Mouse (Mus musculus) left cerebral cortex, postnatal 4 days (tissue): ENCODE measurements around the gene Pcf11. TPM values are rescaled to one million over a fixed set of nuclear protein-coding genes. Genes with fewer than 3 reads are reported as not detected.

ENCODE experiments used
- DNase-seq: peaks from one replicate; pipeline ENCODE4 v3.0.0-alpha.2; 2022
- intact Hi-C: fragments of 180-260 bp; cut with DNase I; formaldehyde crosslinking; loops from one replicate; pipeline ENCODE4 v1.15.1; 2025
- total RNA-seq, 2 experiments: library from RNA; stranded (reverse); gene quantifications; 2 replicates each; pipeline ENCODE4 v1.2.3; 2021

Pcf11 gene
- total RNA-seq, 2 experiments from 2014 or later, result 46.2 to 54.6 TPM

DNA sequence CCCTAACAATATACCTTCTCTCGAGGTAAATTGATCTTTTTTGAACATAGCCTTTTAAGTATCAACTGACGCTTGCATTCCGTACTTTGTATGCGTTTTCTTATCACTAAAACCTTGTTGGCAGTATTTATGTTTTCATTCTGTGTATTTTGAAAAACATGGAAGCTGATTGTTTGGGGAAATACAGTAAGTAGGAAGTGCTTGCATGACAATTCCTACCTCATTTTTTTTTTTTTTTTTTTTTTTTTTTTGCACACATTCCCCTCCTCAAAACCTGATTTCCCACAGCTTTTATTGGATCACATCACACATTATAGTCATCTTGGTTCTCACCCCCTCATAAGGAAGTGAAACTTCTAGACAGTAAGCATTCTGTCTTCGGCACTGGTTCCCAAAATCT lies 31.7 kb downstream of the Pcf11 start:
- no peak for DNase-seq
- intact Hi-C loops, result loop anchor here (5.0 to 10.0 kb wide), 2 partner anchors 229 to 533 kb away; no protein-coding TSS in a partner anchor

DNA sequence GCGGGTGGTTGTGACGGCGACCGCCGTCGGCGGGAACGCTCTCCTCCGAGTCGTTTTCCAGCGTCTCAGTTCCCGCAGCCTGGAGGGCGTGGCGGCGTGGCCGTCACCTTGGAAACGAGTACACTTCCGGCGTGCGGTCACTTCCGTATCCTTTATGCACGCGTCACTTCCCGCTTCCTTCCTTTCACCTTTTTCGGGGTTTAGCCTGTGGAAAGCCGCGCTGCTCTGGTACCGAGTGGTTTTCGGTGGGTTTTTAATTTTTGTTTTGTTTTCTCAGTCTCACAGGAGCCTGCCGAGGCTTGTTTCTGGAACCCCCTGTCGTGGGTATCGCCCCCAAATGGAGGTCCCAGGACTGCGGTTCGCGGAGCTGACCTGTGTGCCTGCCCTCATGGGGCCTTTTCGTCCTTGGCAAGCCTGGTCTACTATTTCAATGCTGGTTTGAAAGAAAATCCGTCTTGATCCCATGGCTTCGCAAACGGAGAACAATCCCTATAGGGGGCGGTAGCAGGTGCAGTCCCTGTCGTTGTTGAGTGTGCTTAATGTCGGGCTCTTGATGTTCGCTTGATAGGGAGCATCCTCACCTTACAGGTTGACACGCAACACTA lies 32.6 kb downstream of the Pcf11 start, which contains the start of gene Ankrd42:
Gene Ankrd42 (minus strand): TSS at position 122 of the 605 bp plus-strand sequence.
- intact Hi-C loops, result loop anchor here (5.0 to 10.0 kb wide), 2 partner anchors 230 to 532 kb away; no protein-coding TSS in a partner anchor

GRCm38 (mm10) chr7:92636295-92637011 lies 33.3 kb downstream of the Pcf11 start:
- no peak for DNase-seq

More for the DNA sequence above, 32.6 kb downstream of the Pcf11 start, which contains the start of gene Ankrd42:
- peak; percentile 91 for DNase-seq

GRCm38 (mm10) chr7:92630167-92630566 lies 39.6 kb downstream of the Pcf11 start:
- intact Hi-C loops, result loop anchor here (10.0 kb wide), 1 partner anchor 525 kb away; no protein-coding TSS in a partner anchor
- DNase-seq, result peak; percentile 9

More at GRCm38 (mm10) chr7:92636295-92637011, 33.3 kb downstream of the Pcf11 start:
- intact Hi-C loops, result loop anchor here (5.0 to 10.0 kb wide), 2 partner anchors 231 to 532 kb away; no protein-coding TSS in a partner anchor

DNA sequence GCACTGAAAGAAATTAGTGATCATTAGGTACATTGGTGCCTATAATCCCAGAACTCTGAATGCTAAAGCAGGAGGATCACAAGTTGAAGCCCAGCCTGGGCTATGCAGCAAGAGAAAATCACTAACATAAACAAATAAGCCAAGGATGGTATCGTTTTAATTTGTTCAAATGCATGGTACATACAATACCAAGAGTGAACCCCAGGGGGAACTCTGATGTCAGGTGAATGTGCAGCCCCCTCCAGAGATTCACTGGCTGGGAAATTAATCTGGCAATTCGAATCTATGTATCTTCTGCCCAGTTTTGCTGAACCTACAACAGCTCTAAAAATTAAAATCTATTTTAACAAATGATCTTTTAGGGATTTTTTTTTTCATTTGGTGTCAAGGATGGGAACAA lies 45.2 kb downstream of the Pcf11 start:
- DNase-seq, result no peak
- intact Hi-C loops, result no loop called here

- no peak for DNase-seq
- intact Hi-C loops, result no loop called here
Observed at GRCm38 (mm10) chr7:92610830-92611229, 58.9 kb downstream of the Pcf11 start.

DNA sequence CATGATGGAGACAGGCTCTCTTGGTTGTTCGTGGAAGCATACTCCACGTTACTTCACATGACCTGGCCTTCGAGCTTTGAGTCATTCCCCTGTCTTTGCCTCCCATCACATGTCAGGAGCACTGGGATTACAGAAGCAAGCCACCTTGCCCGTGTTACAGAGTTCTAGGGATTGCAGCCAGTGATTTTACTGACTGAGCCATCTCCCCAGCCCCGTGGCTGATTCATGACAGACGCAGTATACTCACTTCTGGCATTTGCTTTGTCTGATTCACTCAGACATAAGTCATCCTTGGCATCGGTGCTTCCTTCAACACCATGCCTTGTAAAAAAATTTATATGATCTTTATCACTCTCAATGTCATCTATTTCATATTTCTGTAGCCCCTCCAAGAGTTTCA lies 64.8 kb downstream of the Pcf11 start:
- no peak for DNase-seq
- intact Hi-C loops, result no loop called here

Other genes starting within 250 kb of the Pcf11 start
- gene Ccdc90b, start 108.8 kb downstream of the Pcf11 start, total RNA-seq, result 10 to 100 TPM; 20.6 TPM
- gene Ankrd42, start 32.8 kb downstream of the Pcf11 start, total RNA-seq, result 10 to 100 TPM; 28.9 to 33.2 TPM
- gene Rab30, start 71.7 kb upstream of the Pcf11 start, total RNA-seq, result 10 to 100 TPM; 33.4 to 35.7 TPM
- gene Ddias, start 204.3 kb upstream of the Pcf11 start, total RNA-seq, result 1 to 10 TPM; 3.0 to 4.5 TPM
- gene Prcp, start 204.5 kb upstream of the Pcf11 start, total RNA-seq, result 10 to 100 TPM; 17.5 to 20.9 TPM